Mouse (Mus musculus) embryonic fibroblast, embryonic 13.5 days (primary cell): ENCODE data around the gene Clic4.

Experiments used
- CTCF ChIP-seq: IDR thresholded peaks from 2 replicates; pipeline ENCODE4 v1.5.1; 2011; ENCODE audit warnings: mild to moderate bottlenecking, control low read depth, low read length, moderate library complexity, borderline replicate concordance; ENCODE audit not compliant: insufficient read depth
- POLR2A ChIP-seq: IDR thresholded peaks from 2 replicates; pipeline ENCODE4 v1.6.1; 2011; ENCODE audit warnings: low read depth, mild to moderate bottlenecking, control low read depth, low read length, moderate library complexity

DNA sequence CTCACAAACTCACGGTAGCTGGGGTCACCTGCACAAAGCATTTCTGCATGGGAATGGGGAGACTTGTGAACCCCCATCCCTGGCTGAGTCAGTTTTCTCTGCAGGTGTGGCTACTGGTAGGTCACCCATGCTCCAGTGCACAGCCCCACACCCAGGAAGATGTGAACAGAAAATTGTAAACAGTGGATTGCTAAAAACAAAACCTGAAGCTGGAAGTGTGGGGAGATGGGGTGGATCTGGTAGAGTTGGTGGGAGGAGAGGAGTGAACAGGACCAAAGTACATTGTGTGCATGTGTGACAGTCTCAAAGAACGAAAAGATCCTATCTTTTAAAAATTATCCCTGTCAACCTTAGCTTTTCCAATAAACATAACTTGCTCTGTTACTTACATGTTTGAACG lies 52.0 kb downstream of the Clic4 start:
- TF ChIP-seq CTCF (no peak), POLR2A (no peak)
